ENCODE assay signal across 8 mouse cellular contexts in the genomic region with DNA sequence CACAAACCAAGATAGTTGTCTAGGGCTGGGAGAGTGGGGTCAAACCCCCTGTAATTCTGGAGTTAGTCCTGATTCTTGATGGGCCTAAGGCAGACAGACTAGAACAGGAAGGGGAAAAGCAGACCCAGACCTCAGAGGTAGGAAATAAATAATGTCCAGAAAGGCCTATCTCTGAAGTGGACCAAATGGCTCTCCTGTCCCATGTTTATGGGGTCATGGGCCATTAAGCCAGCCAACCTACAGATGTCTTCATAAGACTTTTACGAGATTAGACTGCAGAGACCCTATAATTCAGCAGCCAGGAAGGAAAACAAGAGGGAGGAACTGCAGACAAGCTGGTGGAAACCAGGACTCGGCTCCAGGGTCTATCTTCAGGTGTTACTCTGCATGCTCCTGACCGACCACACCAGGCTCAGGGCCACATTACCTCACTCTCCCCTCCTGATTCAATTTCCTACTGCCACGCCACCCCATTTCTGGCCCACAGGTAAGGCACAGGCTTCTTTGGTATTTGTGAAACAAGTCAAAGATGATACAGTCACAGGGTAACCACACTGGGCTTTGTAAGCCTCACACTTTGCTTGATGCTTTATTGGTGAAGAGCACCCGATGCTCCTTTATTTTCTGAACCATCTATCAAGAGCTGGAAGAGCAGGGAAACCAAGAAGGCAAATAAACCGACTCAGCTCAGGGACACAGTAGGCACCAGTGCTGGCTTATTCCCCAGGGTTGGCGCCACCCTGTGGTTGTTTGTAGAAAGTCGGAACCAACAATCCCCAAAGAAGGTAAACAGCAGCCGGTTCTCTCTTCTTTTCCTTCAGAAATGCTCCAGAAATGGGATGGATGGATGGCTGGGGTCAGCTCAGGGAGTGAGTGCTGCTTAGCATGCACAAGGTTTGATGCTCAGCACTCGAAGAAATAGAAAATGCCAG. TPM values are rescaled to one million over a fixed set of nuclear protein-coding genes. Genes with fewer than 3 reads are reported as not detected.
DNase-seq lines count a peak whose midpoint lies in the region; TF ChIP-seq lines count a peak whose summit lies in the region.

No protein-coding gene starts in this region.

- no peaks in the 10 kb centered on the region for H3K27me3 ChIP-seq in heart, embryonic 10.5 days (ENCODE audit: insufficient read depth, poor library complexity, severe bottlenecking)
- H3K27me3 ChIP-seq in testis, adult 2 months (ENCODE audit: control insufficient read depth, insufficient read depth, low read length), result no peaks in the 10 kb centered on the region

- no peak overlapping the region for H3K27ac ChIP-seq in heart, embryonic 10.5 days
- no peak overlapping the region for H3K27ac ChIP-seq in testis, adult 2 months (ENCODE audit: control insufficient read depth, insufficient read depth, low read depth, low read length)
- no peak overlapping the region for H3K27ac ChIP-seq in bone marrow macrophage, adult 2 months (ENCODE audit: insufficient read depth, low read depth, low read length)

- peak; percentile 58; the same call in 1 of the 2 replicates for TF ChIP-seq CTCF in testis, adult 2 months (IDR thresholded peaks at IDR 0.05; ENCODE audit: control insufficient read depth, insufficient read depth, insufficient replicate concordance, low read depth, low read length)
- TF ChIP-seq CTCF in bone marrow macrophage, adult 2 months (IDR thresholded peaks at IDR 0.05; ENCODE audit: low read depth, low read length), result peak; percentile 52

- TF ChIP-seq POLR2A in testis, adult 2 months (IDR thresholded peaks at IDR 0.05; ENCODE audit: control insufficient read depth, low read depth, low read length), result no peak
- TF ChIP-seq POLR2A in bone marrow macrophage, adult 2 months (IDR thresholded peaks at IDR 0.05; ENCODE audit: borderline replicate concordance, low read depth, low read length), result no peak

- H3K4me1 ChIP-seq in heart, embryonic 10.5 days, result peaks cover 2% of the 10 kb centered on the region
- no peaks in the 10 kb centered on the region for H3K4me1 ChIP-seq in testis, adult 2 months (ENCODE audit: control insufficient read depth, insufficient read depth, low read length)
- no peaks in the 10 kb centered on the region for H3K4me1 ChIP-seq in bone marrow macrophage, adult 2 months (ENCODE audit: control insufficient read depth, insufficient read depth, low read length)

- no peak overlapping the region for H3K4me3 ChIP-seq in heart, embryonic 10.5 days
- H3K4me3 ChIP-seq in testis, adult 2 months (ENCODE audit: control insufficient read depth, low read depth, low read length), result no peak overlapping the region
- no peak overlapping the region for H3K4me3 ChIP-seq in bone marrow macrophage, adult 2 months (ENCODE audit: insufficient read depth, low read length)

- DNase-seq in heart, postnatal 36 days, result peak; percentile 42 to 52
- DNase-seq in heart, embryonic 10.5 days (ENCODE audit: low spot score), result no peak
- DNase-seq in testis, postnatal 14 days (ENCODE audit: low spot score), result no peak
- DNase-seq in kidney, postnatal 36 days, result peak; percentile 31 to 83
- DNase-seq in retina, postnatal 1 day, result peak; percentile 69
- no peak for DNase-seq in spleen, adult 12 weeks (ENCODE audit: low spot score)

- WGBS in heart, embryonic 10.5 days, result 66% methylated on average over 10 of the region's 10 CpGs

- intact Hi-C loops in heart, postnatal 36 days (cut with DNase I), result no loop called here

- peaks cover 51% of the 10 kb centered on the region for H3K36me3 ChIP-seq in heart, embryonic 10.5 days
- no peaks in the 10 kb centered on the region for H3K36me3 ChIP-seq in testis, adult 2 months (ENCODE audit: control insufficient read depth, insufficient read depth, low read length)

- H3K9me3 ChIP-seq in heart, embryonic 10.5 days, result no peaks in the 10 kb centered on the region

RNA-seq across cellular contexts. Expression of a gene that starts 23.9 kb away (rescaled TPM):
- 10 to 100 TPM; 13.2 to 15.7 TPM for total RNA-seq in heart, postnatal 36 days (2021)
- polyA plus RNA-seq in heart, embryonic 10.5 days (2016; fragmentation: Nextera tagmentation; extraction: Ambion mirVana), result 16.2 and 19.5 TPM in 2 replicates
- 3.4 and 3.8 TPM in 2 replicates for polyA plus RNA-seq in testis, adult 2 months (2012; rRNA removed)
- polyA plus RNA-seq in bone marrow macrophage, adult 2 months (2012; ENCODE audit: insufficient read depth, insufficient read length, missing spikeins), result 6.7 and 7.4 TPM in 2 replicates

RNA-seq across cellular contexts. Expression of a gene that starts 48.8 kb away (rescaled TPM):
- 10 to 100 TPM; 54.2 to 58.7 TPM for total RNA-seq in heart, postnatal 36 days (2021)
- 152 and 154 TPM in 2 replicates for polyA plus RNA-seq in heart, embryonic 10.5 days (2016; fragmentation: Nextera tagmentation; extraction: Ambion mirVana)
- 11.8 and 15.7 TPM in 2 replicates for polyA plus RNA-seq in testis, adult 2 months (2012; rRNA removed)
- polyA plus RNA-seq in bone marrow macrophage, adult 2 months (2012; ENCODE audit: insufficient read depth, insufficient read length, missing spikeins), result 33.5 and 37.2 TPM in 2 replicates

RNA-seq across cellular contexts. Expression of a gene that starts 49.4 kb away (rescaled TPM):
- total RNA-seq in heart, postnatal 36 days (2021), result 100 to 1,000 TPM; 140 to 154 TPM
- 682 and 901 TPM in 2 replicates for polyA plus RNA-seq in heart, embryonic 10.5 days (2016; fragmentation: Nextera tagmentation; extraction: Ambion mirVana)
- polyA plus RNA-seq in testis, adult 2 months (2012; rRNA removed), result 43.2 and 53.3 TPM in 2 replicates
- 154 and 160 TPM in 2 replicates for polyA plus RNA-seq in bone marrow macrophage, adult 2 months (2012; ENCODE audit: insufficient read depth, insufficient read length, missing spikeins)

Comparison
In these comparisons a context has a peak if more than half of its experiments do, and no peak if none do; other contexts are left out.
1. DNase-seq: peak in heart, postnatal 36 days (2 of 2), kidney, postnatal 36 days (2 of 2) and retina, postnatal 1 day (single experiment); none in heart, embryonic 10.5 days (single experiment), testis, postnatal 14 days (single experiment) and spleen, adult 12 weeks (single experiment).